Mouse (Mus musculus) ZHBTc4 (cell line): ENCODE measurements around the gene Slc16a4.
"Not testable (repeated sequence)": the region's sequence is repeated elsewhere in the genome, so short reads cannot be mapped to it uniquely, and the experiment has no call there.

ENCODE experiments used
- DNase-seq: peaks from one replicate; pipeline ENCODE4 v3.0.0-alpha.2; 2011; ENCODE audit warnings: low read depth, low spot score

The Slc16a4 gene

GRCm38 (mm10) chr3:107295672-107296360 lies 4.8 kb downstream of the Slc16a4 start:
- DNase-seq: no peak

DNA sequence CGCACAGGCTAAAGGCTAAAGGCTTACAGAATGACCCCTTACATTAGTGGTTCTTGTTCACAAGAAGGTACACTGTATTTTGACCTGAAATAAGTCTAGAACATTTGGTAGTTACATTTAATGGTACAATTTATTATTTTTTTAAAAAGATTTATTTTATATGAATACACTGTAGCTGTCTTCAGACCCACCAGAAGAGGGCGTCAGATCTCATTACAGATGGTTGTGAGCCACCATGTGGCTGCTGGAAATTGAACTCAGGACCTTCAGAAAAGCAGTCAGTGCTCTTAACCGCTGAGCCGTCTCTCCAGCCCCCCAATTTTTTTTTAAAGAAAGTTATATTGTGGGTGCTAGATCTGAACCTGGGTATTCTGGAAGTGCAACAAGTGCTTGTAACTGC lies 5.9 kb downstream of the Slc16a4 start:
- DNase-seq: not testable (repeated sequence)

DNA sequence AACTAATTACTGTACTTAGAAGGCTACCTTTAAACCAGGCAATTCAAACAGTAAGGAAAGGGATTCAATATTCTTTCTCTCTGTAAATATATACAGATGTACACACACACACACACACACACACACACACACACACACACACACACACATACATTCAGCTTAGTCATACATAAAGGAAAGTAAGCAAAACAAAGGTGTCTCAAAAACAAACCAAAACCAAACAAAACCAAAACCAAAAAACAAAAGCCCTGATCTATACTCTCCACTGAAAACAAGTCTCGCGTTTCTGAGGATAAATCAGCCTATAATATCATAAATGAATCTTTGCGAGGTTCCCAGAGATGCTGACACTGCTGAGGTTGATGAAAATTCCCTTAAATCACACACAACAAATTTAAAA lies 26.3 kb downstream of the Slc16a4 start:
- no peak for DNase-seq

- no peak for DNase-seq
These were observed 30.1 kb downstream of the Slc16a4 start for GRCm38 (mm10) chr3:107321141-107321540.

- DNase-seq: no peak
These were observed 30.7 kb downstream of the Slc16a4 start for GRCm38 (mm10) chr3:107321776-107322175.

- no peak for DNase-seq
These were observed 35.4 kb downstream of the Slc16a4 start for GRCm38 (mm10) chr3:107326442-107326841.

GRCm38 (mm10) chr3:107330503-107331424 lies 39.7 kb downstream of the Slc16a4 start:
- DNase-seq: peak; percentile 13

- no peak for DNase-seq
These were observed 40.7 kb downstream of the Slc16a4 start for GRCm38 (mm10) chr3:107331746-107332126.

DNA sequence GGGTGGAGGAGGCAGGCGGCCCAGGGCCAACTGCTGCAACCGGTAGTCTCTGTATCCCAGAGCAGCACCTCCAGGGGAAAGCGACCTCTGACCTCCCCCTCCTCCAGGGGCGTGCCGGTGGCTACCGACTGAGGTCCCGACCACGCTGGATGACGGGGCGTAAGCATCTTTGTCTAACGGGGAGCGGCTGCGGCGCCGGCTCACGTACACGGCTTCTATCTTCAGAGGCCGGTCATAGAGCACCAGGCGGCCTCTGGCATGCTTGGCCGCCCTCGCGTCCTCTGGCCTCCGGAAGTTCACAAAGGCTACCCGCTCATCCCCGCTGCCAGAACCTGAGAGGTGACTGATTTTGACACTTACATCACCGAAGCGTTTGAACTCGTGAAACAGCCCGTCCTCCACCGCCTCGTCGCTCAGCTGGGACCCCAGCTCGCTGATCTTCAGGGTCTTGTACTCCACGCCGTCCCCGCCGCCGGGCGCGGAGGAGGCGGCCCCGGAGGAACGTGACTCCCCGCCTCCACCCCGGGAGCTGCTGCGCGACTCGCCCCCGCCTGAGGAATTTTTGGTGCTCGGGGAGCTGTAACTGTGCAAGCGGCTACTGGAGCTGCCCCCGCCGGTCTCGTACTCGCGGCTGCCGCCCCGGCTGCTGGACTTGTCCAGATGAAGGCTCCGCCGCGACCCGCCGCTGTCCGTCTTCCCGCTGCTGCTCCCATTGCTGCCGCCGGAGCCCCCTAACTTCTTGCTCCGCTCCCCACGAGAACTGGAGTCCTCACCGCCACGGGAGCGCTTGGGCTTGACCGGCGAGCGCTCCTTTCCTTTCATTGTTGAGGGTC lies 41.3 kb downstream of the Slc16a4 start:
- peak; percentile 65 for DNase-seq

GRCm38 (mm10) chr3:107332960-107333380 lies 41.9 kb downstream of the Slc16a4 start:
- peak; percentile 99 for DNase-seq

DNA sequence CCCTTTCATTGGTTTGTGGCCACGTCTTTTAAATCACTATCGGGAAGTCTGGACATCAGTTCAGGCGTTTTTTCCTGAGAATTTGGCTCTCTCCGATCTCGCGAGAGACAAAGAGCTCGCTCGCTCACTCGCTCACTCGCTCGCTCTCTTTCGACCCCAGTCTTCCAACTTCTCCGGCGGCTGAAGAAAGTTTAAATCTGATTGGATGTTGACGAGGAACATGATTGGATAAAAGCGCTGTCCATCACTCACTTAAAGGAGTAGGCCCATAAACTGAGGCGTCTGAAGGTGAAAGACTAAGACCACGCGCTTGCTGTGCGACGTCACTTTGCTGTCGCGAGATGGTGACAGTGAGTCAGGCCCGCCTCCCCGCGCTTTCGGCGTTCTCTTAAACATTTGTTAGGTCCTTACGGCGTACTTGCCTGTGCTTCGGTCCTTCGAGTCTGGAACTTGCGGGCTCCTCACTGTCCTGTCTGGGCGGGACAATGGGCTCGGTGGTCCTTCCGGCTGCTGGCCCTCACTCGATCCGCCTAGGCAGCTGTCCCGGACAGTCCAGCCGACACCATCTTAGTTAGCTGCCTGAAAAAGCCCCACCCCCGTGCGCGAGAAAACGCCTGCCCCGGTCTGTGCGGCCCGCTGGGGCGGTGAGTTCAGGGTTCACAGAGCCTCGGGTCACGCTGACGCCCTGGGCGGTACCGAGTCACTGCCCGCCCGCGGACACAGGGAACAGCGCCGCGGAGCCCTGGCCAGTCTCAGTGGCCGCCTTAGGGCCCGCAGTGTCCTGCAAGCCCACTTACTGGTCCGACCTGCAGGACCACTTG lies 42.6 kb downstream of the Slc16a4 start, which contains the start of gene Rbm15:
Rbm15 (minus strand) TSS at position 293 of the 821 bp plus-strand sequence.
- peak; percentile 99 for DNase-seq

- DNase-seq: peak; percentile 43
These were observed 43.3 kb downstream of the Slc16a4 start for GRCm38 (mm10) chr3:107334202-107334934.

DNA sequence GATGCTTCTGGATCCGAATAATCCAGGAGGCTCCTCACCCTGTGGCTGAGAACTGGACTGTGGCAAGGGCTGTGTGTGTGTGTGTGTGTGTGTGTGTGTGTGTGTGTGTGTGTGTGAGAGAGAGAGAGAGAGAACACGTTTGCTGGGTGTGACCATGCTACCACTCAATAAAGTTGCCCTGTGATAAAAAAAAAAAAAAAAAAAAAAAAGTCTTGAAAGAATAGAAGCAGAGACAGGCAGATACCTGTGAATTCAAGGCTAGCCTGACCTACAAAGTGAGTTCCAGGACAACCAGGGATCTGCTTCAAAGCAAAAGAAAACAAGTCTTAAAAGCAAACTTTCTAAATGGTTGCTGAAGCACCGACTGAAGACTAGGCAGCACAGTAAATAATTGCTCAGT lies 52.9 kb downstream of the Slc16a4 start:
- DNase-seq: no peak

- DNase-seq: no peak
These were observed 54.1 kb downstream of the Slc16a4 start for GRCm38 (mm10) chr3:107345033-107345725.

- no peak for DNase-seq
These were observed 58.0 kb downstream of the Slc16a4 start for GRCm38 (mm10) chr3:107349006-107349405.

DNA sequence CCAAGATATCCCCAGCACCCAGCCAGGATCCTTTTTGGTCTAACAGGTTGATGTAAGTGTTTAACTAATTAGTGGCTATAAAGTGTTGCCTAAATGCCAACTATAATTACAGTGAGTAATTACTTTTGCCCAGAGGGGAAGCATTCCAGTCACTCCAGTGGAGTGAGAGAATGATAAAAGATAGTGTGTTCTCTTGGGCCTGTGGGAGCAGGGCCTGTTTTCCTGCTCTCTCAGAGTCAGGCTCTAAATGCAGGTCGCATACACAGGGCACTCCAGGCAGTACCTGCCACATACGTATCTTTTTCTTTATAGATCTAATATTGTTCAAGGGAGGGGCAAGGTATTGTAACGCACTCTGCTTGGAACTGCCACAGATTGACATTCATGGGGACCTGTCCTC lies 60.7 kb downstream of the Slc16a4 start:
- no peak for DNase-seq

DNA sequence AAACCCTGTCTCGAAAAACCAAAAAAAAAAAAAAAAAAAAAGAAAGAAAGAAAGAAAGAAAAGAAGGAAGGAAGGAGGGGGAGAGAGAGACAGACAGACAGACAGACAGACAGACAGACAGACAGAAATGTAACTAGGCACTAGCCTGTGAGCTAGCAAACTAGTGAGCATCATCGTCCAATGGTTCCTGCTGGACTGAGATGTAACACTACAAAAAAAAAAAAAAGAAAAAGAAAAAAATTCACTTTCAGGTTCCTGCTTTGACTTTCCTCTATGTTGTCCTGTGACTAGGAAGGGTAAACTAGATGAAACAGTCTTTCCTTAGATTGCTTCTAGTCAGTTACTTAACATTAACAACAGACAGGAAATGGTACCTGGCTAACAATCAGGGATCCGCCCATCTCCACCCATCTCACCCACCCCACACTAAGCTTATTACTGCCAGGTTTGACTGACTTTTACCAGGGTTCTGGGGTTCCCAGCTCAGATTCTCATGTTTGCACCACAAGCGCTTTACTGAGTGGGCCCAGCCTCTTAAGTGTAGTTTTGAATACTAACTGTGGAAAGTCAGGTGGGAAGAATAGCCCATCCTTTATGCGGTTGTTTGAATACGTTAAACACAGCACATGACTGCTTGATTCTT lies 64.7 kb downstream of the Slc16a4 start:
- peak; percentile 48 for DNase-seq

DNA sequence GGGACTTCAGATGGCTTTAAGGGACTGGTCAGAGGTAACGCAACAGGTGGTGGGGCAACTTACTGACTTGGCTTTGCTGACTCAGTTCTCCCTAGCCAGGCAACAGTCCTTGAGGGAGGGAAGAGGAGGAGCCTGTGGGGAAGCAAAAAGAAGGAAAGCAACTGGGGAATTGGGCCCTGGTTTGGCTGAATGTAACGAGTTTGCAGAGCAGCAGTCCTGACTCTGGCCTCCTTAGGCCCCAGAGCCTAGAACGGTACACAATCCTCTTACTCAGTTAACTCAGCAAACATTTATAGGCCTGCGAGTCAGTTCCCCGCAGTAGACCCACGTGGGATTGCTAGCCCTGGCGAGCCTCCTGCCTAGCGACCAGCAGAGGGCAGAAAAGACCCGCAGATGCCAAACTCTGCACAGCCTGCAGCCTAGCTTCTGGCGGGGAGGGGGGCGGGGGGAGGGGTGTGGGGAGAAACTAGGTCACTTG lies 66.0 kb downstream of the Slc16a4 start:
- DNase-seq: peak; percentile 85

- peak; percentile 46 for DNase-seq
These were observed 66.7 kb downstream of the Slc16a4 start for GRCm38 (mm10) chr3:107357700-107358234.
